Mouse (Mus musculus): ENCODE measurements around the gene Rimbp2.

Gene Rimbp2

DNA sequence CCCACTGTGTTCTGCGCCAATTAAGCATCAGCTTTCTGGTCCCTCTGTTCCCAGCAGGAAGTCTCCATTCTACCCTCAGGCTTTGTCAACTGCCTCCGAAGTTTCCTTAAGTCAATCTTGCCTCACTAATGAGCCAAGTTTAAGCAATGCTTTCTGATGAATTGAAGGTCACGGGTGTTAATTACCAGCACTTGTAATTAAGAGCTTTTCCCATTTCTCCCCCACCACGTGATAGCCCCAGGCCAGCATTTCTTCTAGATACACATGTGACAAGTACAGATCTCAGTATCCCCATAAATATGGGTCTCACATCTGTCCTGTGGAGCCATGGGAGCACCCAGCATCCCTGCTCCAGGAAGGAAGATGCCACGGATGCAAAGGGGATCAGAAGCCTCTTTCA is 20.5 kb downstream of the Rimbp2 start:
- no peak for DNase-seq (ENCODE audit: low read depth)

DNA sequence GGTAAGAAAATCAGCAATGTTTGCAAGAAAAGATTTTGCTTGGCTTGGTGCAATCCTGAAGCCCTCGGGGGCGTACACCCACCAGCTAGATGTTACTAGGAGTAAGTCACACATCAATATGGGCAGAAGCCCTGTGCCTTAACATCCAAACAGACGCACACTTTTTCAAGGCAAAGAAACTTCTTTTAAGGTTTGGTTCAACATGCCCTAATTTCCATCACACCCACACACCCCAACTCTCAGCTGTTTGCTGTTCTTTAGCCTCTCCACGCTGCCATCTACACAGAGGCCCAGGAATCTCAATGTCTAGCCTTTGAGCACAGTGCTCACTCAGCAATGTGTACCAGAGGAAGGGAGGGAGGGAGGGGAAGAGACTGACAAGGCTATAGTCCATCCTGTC is 28.2 kb downstream of the Rimbp2 start:
- DNase-seq (ENCODE audit: low read depth): no peak

DNA sequence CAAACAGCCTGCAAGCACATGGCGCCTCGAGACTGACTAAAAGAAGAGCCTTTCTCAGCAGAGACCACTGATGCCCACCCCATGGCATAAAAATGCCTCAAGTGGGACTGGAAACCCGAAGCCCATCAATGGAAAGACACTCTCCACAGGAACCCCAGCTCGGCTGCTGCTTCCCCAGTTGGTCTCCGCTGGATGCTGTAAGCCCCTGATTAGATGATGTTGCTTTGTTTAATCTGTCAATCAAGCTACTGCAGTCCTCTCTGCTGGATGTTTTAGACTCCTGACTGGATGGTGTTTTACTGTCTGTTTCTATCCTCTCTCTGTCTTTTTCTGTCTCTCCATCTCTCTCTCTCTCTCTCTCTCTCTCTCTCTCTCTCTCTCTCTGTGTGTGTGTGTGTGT is 33.2 kb downstream of the Rimbp2 start:
- DNase-seq (ENCODE audit: low read depth): no peak

DNA sequence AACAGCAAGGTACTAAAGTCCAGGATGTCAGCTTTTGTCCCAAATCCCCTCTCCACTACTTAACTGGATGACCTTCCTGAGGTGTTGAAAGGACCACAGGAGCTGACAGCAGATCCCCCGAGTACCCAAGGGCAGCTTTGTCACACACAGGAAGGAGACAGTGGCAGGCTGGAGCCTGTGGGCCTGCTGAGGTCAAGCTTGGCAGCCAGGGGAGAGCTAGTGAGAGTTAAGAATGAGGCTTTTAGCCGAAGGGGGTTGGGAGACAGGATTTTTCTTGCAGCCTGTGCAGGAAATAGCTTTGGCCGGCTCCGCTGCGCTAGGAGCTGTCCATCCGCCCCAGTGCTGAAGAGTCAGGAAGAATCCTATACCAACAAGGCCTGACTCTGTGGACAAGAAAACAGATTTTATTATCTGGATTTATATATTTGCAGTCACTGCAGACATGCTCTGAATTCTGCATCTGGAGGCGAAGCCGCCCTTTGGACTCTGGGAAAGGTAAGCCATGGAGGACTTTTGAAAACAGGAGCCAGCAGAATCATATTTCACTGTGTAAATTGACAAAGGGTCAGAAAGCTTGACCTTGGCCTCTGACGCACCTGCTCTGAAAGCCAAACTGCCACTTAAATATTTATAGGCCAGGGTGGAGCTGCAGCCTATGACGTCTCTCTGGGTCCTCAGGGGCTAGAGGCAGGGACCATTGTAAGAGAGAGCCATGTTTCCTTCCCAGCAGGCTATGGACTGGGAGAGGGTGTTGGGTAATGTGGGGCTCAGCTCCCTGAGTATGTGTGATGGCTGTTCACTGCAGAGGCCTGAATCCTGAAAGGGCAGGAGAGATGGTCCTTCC is 35.9 kb downstream of the Rimbp2 start:
- DNase-seq (ENCODE audit: low read depth): no peak

DNA sequence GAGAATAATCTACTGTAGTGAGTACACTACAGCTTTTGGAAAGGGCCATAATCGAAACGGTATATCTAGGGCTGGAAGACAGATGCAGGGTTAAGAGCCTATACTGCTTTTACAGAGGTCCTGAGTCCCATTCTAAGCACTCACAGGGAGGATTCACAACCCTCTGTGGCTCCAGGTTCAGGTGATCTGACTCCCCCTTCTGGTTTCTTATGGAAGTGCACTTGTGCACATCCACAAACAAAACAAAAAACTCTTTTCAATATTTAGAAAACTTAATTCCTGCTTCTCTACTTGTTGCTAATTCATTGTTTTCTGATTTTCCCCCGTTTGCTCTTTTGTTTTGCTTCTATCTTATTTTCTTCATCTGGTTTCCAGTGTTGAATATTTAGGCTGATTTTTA is 39.5 kb downstream of the Rimbp2 start:
- no peak for DNase-seq (ENCODE audit: low read depth)

DNA sequence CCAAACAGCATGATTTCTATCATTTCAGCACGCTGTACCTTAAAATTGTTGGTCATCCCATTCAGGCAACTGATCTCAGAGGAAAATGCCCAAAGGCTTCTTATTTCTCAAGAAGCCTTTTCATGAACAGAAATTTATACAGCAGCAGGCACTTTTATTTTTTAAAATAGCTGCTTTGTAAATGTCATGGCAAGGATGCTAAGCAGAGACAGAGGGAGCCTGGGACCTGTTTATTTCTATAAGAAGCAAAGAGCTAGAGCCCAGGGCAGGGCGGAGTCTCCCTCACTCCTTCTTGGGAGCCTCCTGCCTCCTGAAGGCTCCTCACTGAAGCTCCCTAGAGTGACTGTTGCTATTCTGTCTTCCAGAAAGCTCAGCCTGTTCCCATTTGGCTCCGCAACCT is 40.9 kb downstream of the Rimbp2 start:
- DNase-seq (ENCODE audit: low read depth): no peak

DNA sequence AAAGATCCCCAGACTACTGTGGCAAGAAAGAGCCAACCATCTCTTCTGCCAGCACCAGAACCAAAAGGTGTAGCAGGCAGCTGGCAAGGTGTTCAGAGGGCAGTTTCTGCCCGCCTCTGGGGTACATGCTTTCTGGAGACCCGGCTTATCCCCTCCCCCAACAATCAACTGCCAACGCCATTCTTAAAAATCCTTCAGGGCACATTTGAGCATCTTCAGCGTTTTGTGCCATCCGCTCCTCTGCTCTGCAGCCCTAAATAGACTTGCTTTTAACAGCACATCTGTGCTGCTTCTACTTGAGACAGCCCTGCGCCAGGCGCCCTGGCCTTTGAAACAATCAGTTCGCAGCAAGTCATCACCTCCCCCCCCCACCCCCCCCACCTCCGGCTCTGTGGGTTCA is 41.7 kb downstream of the Rimbp2 start:
- DNase-seq (ENCODE audit: low read depth): no peak

DNA sequence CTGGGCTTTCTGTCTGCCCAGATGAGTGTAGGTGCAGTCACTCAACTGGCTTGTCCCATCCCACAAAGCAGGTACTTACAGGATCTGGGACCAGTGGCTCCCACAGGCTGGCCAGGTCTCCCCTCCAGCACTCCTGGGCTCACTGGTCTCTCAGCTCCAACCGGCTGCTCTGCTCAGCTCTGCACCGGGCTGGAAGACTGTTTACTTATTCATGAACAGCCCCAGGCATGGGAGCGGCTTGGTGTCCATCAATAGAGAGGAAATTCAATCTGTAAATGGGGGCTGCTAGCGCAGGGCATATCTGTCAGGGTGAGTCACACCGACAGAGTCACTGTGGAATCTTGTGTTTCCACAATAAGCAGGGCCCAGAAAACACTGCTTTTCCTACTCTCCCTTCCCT is 49.2 kb downstream of the Rimbp2 start:
- DNase-seq (ENCODE audit: low read depth): no peak

DNA sequence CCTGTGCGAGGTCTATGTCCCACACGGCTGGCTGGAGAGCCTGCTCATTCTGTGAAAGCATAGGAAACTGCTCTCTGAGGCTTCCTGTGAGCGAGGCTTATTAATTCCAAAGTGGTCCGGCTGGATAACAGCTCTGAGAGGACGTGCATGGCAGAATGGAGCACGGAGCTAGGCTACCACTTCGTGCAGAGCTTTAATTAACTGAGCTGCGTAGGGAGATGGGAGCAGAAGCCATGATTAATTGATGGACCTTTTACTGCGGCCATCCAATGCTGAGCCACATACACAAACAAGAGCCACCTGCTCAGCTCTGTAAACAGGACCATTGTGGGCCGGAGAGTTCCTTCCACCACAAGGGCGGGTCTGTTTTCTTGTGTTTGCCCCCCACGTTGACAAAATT is 50.2 kb downstream of the Rimbp2 start:
- no peak for DNase-seq (ENCODE audit: low read depth)

DNA sequence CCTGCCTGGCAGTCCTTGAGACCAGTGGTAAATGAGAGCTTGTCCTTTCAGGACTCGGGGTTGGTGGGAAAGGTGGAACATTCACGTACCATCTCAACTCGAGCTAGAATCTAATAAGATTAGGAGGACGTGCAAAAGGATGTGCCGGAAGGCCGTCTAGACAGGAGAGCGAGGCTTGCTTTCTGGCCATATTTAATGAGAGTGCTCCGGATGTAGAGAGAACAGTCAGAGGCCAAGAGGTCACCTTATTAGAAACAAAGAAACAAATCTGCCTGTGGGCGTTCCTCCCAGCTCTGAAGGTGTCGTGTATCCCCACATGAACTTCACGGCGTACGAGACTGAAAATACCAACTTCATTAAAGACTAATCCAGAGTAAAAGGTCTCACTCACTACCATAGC is 53.3 kb downstream of the Rimbp2 start:
- DNase-seq (ENCODE audit: low read depth): no peak

DNA sequence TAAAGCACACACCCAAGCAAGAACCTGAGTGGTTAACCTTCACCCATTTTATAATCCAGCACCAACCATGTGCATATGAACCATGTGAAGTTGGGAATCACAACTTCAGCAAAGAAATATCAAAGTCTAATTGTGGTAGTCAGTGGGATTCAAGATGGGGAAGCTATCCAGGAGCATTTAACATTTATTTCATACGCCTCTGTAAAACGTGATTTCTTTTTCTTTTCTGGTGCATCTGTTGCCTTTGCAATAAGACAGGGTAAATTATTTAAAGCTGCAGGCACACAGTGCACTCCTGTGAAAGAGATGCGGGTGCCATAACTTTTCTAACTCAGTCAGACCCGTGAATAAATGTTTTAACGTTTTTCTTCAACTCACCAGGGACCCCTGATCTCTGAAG is 58.4 kb downstream of the Rimbp2 start:
- no peak for DNase-seq (ENCODE audit: low read depth)

DNA sequence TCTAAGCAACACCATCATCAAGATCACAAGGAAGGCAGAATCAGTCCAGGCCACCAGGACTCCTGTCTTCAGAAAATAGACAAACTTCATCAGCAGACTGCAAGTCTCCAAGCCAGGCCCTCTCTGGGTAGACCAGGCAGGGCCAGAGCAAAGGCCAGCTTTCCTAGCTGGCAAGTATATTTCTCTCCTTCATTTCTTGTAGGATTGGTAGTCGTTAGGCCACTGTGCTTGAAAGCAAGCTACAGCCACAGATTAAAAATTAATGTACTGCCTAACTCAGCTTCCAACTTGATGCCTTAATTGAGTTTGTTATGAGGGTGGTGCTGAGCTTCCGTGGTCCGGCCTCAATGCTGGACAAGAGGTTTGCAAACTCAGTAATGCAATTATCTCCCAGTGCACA is 65.7 kb downstream of the Rimbp2 start:
- no peak for DNase-seq (ENCODE audit: low read depth)

DNA sequence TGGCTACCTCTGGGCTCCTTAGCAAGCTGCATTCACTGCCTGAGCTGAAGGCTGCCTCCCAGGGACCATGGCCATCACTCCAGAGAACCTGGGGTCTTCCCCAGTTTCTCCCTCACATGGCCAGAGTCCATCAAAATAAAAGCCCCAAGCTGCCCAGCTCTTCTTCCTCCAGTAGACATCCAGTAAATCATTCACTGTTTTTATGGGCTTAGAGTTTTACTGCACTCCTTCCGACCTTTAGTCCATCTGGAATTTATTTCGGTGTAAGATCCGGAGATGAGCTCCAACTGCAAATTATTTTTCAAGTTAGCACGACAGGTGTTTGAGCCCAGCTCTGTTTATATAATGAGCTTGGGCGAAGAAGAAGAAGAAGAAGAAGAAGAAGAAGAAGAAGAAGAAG is 69.0 kb downstream of the Rimbp2 start:
- no peak for DNase-seq (ENCODE audit: low read depth)

DNA sequence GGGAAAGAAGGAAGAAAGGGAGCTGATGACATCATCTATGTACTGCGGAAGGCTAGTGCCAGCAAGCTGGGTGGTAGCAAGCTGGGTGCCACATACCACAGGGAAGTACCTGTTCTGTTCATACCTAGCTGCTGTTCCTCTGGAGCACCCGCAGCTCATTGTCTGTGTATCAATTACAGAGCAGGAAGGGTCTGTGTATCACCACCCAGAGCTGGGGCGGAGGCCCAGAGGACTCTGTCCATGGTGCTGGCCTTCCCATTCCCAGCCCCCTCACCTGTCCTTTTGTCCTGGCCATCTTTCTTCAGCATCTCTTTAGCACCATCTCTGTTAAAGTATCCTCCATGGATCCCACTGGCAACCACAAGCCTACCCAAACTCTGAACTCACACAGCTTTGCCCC is 74.2 kb downstream of the Rimbp2 start:
- no peak for DNase-seq (ENCODE audit: low read depth)

DNA sequence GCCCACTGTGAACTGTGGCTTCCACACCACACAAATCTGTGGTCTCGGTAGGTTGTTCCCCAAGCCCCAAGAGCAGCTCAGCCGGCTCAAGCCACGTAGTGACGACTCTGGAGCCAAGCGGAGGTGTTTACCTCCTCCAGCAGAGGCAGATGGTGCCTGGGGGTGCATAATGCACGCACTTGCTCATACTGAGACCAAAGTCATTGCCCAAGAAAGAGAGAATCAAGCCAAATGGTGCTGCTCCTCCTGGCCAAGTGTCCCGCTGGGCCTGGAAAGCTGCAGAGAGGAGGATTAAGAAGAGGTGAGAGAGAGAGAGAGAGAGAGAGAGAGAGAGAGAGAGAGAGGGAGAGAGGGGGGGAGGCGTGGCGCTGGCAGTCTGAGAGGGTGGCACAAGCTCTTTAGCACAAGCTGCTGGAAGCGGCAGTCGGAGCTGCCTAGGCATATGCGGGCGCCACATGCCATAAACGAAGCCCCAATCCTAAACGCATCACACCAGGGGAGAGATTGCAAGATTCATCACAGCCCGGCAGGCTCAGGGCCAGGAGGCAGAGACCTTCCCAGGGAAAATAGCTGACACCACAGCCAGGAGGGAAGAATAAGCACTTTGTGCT is 75.8 kb downstream of the Rimbp2 start:
- no peak for DNase-seq (ENCODE audit: low read depth)

DNA sequence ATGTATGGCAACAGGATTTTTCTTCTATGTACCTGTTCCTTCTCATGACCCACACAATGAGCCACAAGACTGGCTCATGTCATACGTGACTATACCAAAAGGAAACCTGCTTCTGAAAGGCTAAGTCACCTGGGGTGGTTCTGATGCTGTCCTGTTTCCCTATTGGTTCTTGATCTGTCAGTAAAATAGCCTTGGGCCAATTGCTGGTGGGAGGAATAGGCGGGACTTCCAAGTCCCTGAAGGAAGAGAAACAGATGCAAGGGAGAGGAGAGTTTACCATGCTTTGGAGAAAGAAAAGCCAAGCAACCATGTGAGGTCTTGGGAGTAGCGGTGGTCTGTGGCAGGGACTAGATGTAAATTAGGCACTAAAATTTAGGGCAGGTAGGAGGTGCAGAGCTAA is 81.6 kb downstream of the Rimbp2 start:
- no peak for DNase-seq (ENCODE audit: low read depth)

DNA sequence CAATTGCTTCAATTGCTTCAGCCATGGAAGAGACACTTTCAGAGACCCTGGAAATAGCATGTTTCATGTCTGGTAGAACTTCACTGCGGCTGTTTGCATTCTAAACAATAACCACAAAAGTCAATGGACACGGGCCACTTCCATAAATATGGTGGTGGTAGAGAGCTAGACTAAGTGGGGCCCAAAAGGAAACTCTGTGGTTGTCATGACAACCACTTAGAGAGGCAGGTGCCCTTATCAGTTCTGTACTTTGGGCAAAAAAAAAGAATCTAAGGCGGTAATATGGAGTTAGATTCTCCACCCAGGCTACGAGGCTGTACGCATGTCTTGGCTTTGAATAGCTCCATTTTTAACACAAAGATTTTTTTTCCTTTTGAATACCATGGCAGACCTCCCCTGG is 86.5 kb downstream of the Rimbp2 start:
- no peak for DNase-seq (ENCODE audit: low read depth)

DNA sequence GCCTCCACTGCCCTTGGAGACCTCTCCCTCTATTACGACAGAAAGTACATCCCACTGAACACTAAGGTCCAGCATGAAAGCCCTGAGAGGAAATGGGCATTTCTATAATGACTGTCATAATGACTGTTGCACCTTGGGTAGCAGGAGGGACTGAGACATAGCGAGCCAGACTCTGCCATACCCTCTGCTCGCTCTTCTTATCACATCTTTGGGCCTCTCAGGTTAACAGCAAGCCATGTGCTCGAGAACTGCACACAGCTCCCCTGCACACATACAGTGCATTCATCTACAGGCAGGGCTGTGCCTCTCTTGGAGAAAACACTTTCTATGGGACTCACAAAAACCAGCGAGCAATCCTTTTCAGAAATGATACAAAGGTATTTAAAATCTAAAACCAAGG is 87.0 kb downstream of the Rimbp2 start:
- no peak for DNase-seq (ENCODE audit: low read depth)

DNA sequence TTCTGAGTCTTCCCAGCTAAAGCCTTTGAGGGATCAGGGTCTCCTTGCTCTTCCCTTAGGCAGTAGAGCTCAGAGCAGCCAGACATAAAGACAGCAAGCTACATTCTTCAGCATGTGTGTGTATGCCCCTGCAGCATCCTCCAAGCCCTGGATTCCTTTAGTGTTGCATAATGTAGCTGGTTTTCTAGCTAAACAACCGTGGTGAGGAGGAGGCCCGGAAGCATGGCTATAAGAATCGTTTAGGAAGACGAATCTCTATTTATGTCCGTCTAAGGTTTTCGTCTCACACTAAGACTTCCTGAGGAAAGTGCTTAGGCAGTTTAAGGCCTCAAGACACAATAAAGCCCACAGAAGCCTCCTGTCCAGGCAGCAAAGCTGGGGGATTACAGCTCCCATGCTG is 89.8 kb downstream of the Rimbp2 start:
- no peak for DNase-seq (ENCODE audit: low read depth)

DNA sequence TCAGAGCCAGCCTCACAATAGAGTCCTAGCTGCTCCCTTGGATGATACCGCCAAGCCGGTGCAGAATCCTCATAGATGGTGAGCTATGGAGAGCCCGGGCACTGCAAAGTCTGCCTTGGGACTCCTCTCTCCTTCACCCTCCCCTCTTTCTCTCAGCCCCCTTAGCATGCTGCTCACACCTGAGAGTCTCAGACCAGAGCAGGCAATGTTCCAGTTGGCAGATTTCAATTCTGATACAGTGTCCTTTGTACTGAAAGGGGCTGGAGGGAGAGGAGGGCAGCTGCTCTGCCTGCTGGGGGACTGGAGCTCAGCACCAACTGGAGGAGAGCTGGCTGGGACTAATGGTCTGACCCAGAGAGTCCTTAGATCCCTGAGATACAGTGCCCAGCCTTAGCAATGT is 92.4 kb downstream of the Rimbp2 start:
- DNase-seq (ENCODE audit: low read depth): no peak

DNA sequence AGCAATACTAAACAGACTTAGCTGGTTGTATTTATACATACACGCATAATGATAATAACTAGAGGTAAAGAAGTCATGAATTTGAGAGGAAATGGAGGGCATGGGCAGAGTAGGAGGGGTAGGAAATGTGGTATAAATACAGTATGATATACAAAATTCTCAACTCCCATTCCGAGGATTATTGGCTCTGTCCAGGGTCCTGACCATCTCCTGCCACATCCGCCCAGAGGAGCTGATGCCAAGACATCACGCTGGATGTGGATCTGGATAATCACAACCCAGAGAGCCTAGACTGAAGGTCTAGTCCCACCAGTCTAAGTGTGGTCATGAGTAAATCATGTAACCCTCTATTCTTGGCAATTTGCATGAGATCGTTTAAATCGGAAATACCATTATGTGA is 100.5 kb downstream of the Rimbp2 start:
- DNase-seq (ENCODE audit: low read depth): no peak

DNA sequence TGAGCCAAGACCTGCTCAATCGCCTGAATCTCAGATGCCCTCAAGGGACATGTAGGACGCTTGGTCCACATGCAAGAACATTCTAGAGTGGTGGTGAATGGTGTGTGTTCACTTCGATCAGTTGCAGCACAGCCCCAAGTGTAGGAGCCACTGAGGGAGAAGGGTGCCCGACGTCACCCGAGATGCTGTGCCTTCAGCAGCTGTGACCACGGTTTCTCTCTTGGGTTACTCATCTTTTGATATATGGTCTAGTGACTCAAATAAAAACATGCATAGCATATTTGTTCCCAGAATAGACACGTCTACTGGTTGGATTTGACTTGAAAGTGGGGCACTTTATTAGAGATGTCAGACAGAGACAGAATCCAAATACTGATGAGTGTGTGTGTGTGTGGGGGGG is 105.5 kb downstream of the Rimbp2 start:
- no peak for DNase-seq (ENCODE audit: low read depth)

DNA sequence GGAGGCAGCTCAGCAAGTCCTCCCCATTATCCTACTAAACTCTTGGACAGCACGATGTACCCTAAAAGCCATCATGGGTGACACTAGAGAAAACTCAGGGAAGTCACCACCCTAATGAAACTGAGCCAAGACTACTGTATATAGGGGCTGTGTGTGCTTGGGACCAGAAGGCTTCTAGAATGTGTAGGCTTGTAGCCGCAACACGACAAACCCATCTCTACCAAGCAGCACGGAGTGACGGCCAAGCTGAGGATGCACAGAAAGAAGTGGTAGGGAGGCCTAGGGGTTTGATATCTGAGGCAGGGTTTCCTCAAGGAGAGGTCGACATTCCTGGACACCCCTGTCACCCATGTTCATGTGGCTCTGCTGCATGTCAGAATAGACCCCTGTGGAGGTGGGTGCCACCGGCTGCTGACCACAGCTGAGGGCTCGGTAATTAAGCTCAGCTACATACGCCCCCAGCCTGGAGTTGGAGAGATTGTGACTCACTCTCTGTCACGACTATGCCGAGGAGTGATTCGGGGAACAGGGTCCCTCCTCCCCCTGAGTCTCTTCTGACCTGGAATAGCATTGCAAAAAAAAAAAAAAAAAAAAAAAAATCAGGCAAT is 106.7 kb downstream of the Rimbp2 start:
- DNase-seq (ENCODE audit: low read depth): no peak

DNA sequence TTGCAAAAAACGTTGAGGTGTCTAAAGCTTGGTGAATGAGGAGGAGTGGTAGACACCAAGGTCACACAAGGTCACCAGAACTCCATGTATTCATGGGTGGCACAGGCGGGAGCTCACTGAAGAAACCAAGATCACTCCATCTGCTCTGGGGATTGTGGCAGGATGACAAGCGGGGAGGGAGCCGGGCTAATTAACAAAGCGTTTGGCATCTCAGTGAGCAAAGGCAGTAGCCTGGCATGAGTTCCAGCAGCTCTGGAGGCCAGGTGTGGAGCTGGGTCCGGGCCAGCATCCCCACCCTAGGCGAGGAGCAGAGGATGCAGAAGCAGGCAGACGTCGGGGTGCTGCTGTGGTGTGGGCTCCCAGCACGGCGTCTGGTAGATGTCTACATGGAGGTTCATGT is 108.3 kb downstream of the Rimbp2 start:
- DNase-seq (ENCODE audit: low read depth): no peak

All from 416B (cell line).